Mouse (Mus musculus) embryonic fibroblast, embryonic 13.5 days (primary cell): ENCODE data around the gene Sdhaf1.

Experiments used
- CTCF ChIP-seq: IDR thresholded peaks from 2 replicates; pipeline ENCODE4 v1.5.1; 2011; ENCODE audit warnings: mild to moderate bottlenecking, control low read depth, low read length, moderate library complexity, borderline replicate concordance; ENCODE audit not compliant: insufficient read depth
- POLR2A ChIP-seq: IDR thresholded peaks from 2 replicates; pipeline ENCODE4 v1.6.1; 2011; ENCODE audit warnings: low read depth, mild to moderate bottlenecking, control low read depth, low read length, moderate library complexity

DNA sequence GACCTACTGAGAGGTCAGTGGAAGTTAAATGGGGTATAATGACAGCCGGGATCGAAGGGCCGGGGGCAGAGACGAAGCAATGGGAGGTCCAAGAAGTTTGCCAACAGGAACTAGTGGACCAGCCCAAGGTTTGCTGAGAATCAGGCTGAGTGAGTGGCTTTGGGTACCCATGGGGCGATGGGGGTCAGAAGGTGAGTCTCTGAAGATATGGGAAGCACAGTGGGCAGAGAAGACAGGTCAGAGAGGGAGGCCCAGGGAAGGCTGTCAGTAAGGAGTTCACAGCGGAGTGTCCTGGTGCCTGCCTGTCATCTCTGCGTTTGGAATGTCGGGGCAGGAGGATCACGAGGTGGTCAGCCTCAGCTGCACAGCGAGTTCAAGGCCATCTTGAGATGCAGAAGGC lies 4.7 kb upstream of the Sdhaf1 start:
- TF ChIP-seq CTCF (no peak), POLR2A (no peak)
